Mouse (Mus musculus) gastrocnemius, adult 2 months (tissue): ENCODE results near the gene C2cd3. TPM values are rescaled to one million over a fixed set of nuclear protein-coding genes. Genes with fewer than 3 reads are reported as not detected.

Source experiments
- DNase-seq: peaks from one replicate; pipeline ENCODE4 v3.0.0; 2022
- H3K27ac ChIP-seq: fragments of 200-600 bp; 2 replicates; pipeline ENCODE4 v1.8.1; 2022; ENCODE audit warnings: mild to moderate bottlenecking
- H3K4me3 ChIP-seq: fragments of 200-600 bp; 2 replicates; pipeline ENCODE4 v1.8.1; 2022; ENCODE audit warnings: mild to moderate bottlenecking, moderate library complexity
- CTCF ChIP-seq: fragments of 200-600 bp; IDR thresholded peaks from 2 replicates; pipeline ENCODE4 v1.8.1; 2022; ENCODE audit warnings: antibody characterized with exemption, mild to moderate bottlenecking, moderate library complexity
- intact Hi-C: fragments of 180-260 bp; cut with DNase I; formaldehyde crosslinking; loops from one replicate; pipeline ENCODE4 v1.15.1; 2025
- total RNA-seq, 2 experiments: library from RNA; stranded (reverse); gene quantifications; 2 replicates each; pipeline ENCODE4 v1.2.3; 2021

C2cd3 gene
- total RNA-seq, 2 experiments from 2014 or later: 4.8 to 7.2 TPM

DNA sequence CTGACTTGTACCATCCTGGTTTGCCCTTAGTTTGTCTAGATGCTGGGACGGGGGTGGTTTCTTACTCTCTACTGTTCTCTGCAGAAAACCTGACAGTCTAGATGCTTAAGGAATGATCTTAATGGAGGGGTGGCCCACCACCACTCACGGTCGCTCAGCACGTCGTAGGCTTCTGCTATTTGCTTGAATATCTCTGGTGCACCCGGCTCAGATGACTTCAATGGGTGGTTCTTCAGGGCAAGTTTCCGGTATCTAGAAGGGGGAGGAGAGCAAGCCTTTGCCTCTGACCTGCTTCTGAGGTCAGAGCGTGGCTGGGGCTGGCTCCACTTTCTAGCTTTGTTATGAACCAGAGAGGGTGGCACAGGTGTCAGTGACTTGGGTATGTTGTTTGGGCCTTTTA is 139.6 kb downstream of the C2cd3 start:
- TF ChIP-seq CTCF: no peak
- intact Hi-C loops: no loop called here
- peak; percentile 12 for DNase-seq
- Histone ChIP-seq H3K4me3 (no peak overlapping the region), H3K27ac (no peak overlapping the region)

GRCm38 (mm10) chr7:100514573-100514972 is 142.5 kb downstream of the C2cd3 start, which contains the start of gene Dnajb13:
TSS of gene Dnajb13 (minus strand) at chr7:100514960.
- Histone ChIP-seq H3K4me3 (no peak within 1 kb of the TSS), H3K27ac (no peak within 1 kb of the TSS)
- intact Hi-C loops: no loop called here
- DNase-seq: peak; percentile 9
- TF ChIP-seq CTCF: no peak

Other genes with a start within 250 kb of the C2cd3 start
- gene Lipt2, start 213.0 kb upstream of the C2cd3 start, total RNA-seq: 1 to 10 TPM; 4.7 to 5.3 TPM
- under 1 TPM in 1 of 2 experiments, not detected in 1; 0.59 TPM for gene Kcne3, start 195.7 kb upstream of the C2cd3 start, total RNA-seq
- 10 to 100 TPM; 16.0 to 19.3 TPM for gene Pgm2l1, start 144.8 kb upstream of the C2cd3 start, total RNA-seq
- under 1 TPM in 1 of 2 experiments, not detected in 1; 0.20 TPM for gene P4ha3, start 86.7 kb upstream of the C2cd3 start, total RNA-seq
- 10 to 100 TPM; 25.1 to 26.6 TPM for gene Ppme1, start 74 bp downstream of the C2cd3 start, total RNA-seq
- 100 to 1,000 TPM; 141 to 174 TPM for gene Ucp3, start 100.8 kb downstream of the C2cd3 start, total RNA-seq
- 10 to 100 TPM; 17.4 to 27.2 TPM for gene Ucp2, start 121.1 kb downstream of the C2cd3 start, total RNA-seq
- gene Dnajb13, start 142.7 kb downstream of the C2cd3 start, total RNA-seq: not detected
- 10 to 100 TPM; 11.4 to 13.2 TPM for gene Coa4, start 164.8 kb downstream of the C2cd3 start, total RNA-seq
- 10 to 100 TPM; 64.9 to 67.6 TPM for gene Rab6a, start 235.2 kb downstream of the C2cd3 start, total RNA-seq
- gene Mrpl48, start 236.1 kb downstream of the C2cd3 start, total RNA-seq: 10 to 100 TPM; 55.0 to 60.2 TPM